Mouse (Mus musculus) cerebellum, adult 2 months (tissue): ENCODE results near the gene Myo10. TPM values are rescaled to one million over a fixed set of nuclear protein-coding genes. Genes with fewer than 3 reads are reported as not detected.

ENCODE experiments used
- DNase-seq, 2 experiments: peaks; one replicate each; pipeline ENCODE4 v3.0.0; 2021
- H3K27ac ChIP-seq: fragments of 200-500 bp; 2 replicates; pipeline ENCODE4 v1.5.1; 2012; ENCODE audit warnings: low read length, control low read depth, inconsistent platforms; ENCODE audit not compliant: insufficient read depth
- H3K27me3 ChIP-seq: fragments of 200-500 bp; 2 replicates; pipeline ENCODE4 v1.6.1; 2012; ENCODE audit warnings: inconsistent platforms, mild to moderate bottlenecking, low read length, moderate library complexity; ENCODE audit not compliant: control insufficient read depth, insufficient read depth
- H3K4me1 ChIP-seq: fragments of 200-500 bp; 2 replicates; pipeline ENCODE4 v1.6.1; 2011; ENCODE audit warnings: low read length; ENCODE audit not compliant: control insufficient read depth, insufficient read depth
- H3K4me3 ChIP-seq: fragments of 200-500 bp; replicated peaks from 2 replicates; pipeline ENCODE3; 2011; ENCODE audit warnings: mild to moderate bottlenecking, low read depth, low read length, control low read depth; ENCODE audit not compliant: insufficient read depth
- CTCF ChIP-seq: fragments of 200-500 bp; IDR thresholded peaks from 2 replicates; pipeline ENCODE4 v1.5.1; 2011; ENCODE audit warnings: low read depth, mild to moderate bottlenecking, control low read depth, low read length, moderate library complexity, borderline replicate concordance; ENCODE audit not compliant: insufficient read depth
- POLR2A ChIP-seq: fragments of 200-500 bp; IDR thresholded peaks from 2 replicates; pipeline ENCODE4 v1.6.1; 2011; ENCODE audit warnings: low read length, control low read depth, borderline replicate concordance; ENCODE audit not compliant: insufficient read depth
- WGBS: fragments of 180-500 bp; shearing (Covaris S2); methylation state at CpG from one replicate; pipeline ENCODE4 v1.1.7; 2018; 5-methylcytosine and 5-hydroxymethylcytosine counted together
- polyA plus RNA-seq: library from polyadenylated mRNA; depleted of rRNA; stranded (reverse); fragments of >200 nt; gene quantifications from 2 replicates; pipeline ENCODE4 v1.2.3, GENCODE M21; 2012; rRNA removed

Myo10 gene
- polyA plus RNA-seq, 1 experiment = 30.0 TPM

DNA sequence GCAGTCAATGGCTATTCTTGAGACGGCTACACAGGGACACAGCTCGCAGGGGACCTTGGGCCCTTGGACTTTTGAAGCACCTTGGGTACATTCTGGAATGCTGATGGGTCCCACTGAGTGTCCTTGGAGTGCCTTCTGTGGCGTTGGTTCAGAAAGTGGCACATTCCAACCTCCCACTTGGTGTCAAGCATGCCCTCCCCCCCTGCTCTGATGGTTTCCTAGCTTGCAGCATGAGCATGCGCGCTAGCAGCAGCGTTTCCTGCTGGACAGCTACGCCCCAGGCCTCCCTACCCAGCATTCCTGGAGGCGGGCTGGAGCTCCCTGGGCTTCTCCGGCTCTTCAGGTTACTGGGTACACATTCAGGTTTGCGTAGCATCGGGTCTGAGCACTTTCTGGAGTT lies 228.2 kb downstream of the Myo10 start:
- Histone ChIP-seq H3K27ac (no peak overlapping the region), H3K4me1 (no peaks in the 10 kb centered on the region; the same call in 1 of the 2 replicates), H3K4me3 (no peak overlapping the region), H3K27me3 (no peaks in the 10 kb centered on the region)
- TF ChIP-seq CTCF (no peak), POLR2A (no peak)
- WGBS = 80% methylated on average over 11 of the region's 11 CpGs
- no peak for DNase-seq

DNA sequence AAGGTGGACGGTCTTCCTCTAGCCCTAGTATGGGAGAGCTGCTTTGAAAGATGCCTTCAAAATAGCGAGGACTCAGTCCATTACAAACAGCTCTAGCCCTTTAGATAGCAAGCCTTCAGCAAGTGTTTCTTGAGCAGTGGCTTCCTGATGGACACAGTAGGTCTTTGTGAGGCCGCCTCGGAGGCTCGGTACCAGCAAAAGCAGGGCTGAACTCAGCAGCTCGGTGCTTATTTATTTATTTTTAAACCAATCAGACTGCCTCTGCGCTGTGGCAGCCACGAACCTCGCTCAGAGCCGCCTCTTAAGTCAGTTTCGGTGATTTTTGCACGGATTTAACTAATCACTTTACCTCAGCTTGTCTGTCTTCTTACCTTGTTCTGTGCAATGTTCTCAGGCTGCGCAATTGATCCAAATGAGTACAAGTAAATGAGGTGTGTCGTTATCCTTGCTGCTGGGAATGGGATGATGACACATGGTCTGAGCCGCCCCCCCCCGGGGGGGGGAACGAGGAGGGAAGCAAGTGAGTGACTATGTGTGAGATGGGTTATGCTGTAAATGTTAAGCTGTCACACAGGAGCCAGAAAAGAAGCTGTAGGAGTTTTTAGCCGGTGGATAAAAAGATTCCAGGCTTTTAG lies 232.1 kb downstream of the Myo10 start:
- 75% methylated on average over 18 of the region's 18 CpGs for WGBS
- H3K4me3 ChIP-seq = no peak overlapping the region
- TF ChIP-seq POLR2A (no peak), CTCF (no peak)
- DNase-seq = no peak
- H3K27me3 ChIP-seq = no peaks in the 10 kb centered on the region
- no peak overlapping the region for H3K27ac ChIP-seq
- H3K4me1 ChIP-seq = peaks cover 6% of the 10 kb centered on the region

DNA sequence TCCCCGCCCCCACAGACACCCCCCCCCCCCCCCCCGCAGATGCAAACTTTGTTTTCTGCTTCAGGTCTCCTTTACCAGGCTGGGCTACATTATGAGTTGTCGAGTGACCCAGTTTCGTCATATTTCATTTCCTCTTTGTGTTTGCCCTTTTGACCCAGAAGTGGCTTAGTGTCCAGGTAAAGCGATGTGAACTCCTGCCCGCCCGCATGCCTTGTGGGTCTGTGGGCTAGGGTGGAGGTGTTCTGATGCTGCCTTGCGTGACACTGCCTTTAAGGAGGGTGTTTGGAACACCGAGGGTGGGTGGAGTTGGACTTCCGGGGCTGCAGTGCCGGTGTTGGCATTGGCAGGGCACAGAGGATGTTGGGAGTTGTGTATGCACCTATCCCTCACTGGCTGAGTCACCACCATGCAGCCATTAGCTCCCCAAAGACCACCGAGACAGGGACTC lies 236.3 kb downstream of the Myo10 start:
- no peak overlapping the region for H3K4me3 ChIP-seq
- no peaks in the 10 kb centered on the region for H3K27me3 ChIP-seq
- no peak overlapping the region for H3K27ac ChIP-seq
- TF ChIP-seq CTCF = no peak
- TF ChIP-seq POLR2A = no peak
- peaks cover 6% of the 10 kb centered on the region for H3K4me1 ChIP-seq
- 76% methylated on average over 12 of the region's 12 CpGs for WGBS
- no peak for DNase-seq

DNA sequence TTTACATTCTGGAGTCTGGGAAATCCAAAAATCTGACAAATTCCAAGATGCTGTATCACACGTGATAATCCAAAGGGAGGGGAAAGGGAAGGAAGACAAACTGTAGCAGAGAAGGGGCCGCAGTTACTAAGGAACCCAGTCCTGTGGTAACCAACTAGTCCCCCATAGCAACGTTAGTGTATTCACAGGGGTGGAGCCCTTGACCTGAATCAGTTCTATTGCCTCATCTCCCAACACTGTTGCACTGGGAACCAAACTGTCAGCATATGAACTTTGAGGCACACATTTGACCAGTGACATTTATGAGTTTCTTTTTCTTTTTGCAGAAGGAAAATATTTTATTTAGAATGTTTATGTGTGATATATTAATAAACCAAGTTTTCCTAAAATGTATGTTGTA lies 237.1 kb downstream of the Myo10 start:
- Histone ChIP-seq H3K4me1 (peaks cover 6% of the 10 kb centered on the region), H3K27me3 (no peaks in the 10 kb centered on the region), H3K27ac (no peak overlapping the region), H3K4me3 (no peak overlapping the region)
- WGBS = 76% methylated on average over 3 of the region's 3 CpGs
- DNase-seq = no peak
- TF ChIP-seq POLR2A (no peak), CTCF (no peak)

DNA sequence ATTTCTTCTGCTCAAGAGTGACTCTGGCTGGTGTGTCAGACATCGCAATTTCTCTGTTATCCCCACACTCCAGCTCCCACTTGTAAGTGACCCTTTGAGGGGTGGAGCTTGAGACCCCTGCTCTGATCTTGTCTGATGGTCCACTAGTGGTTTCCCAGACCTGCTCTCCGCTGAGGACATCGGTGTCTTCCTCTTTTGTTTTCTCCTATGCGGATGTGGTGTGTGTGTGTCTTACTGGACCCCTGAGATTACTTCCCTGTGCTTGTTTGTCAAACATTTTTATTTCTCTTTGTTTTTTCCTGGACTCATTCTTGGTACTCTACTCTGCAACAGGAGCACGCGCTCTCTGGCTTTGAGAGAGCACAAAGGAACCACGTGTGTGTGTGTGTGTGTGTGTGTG lies 239.6 kb downstream of the Myo10 start:
- WGBS = 84% methylated on average over 7 of the region's 7 CpGs
- Histone ChIP-seq H3K27me3 (no peaks in the 10 kb centered on the region), H3K27ac (no peak overlapping the region), H3K4me3 (no peak overlapping the region), H3K4me1 (peaks cover 9% of the 10 kb centered on the region)
- TF ChIP-seq POLR2A (no peak), CTCF (no peak)
- DNase-seq = no peak

Other genes starting within 250 kb of the Myo10 start
- 58.4 and 74.3 TPM in 2 replicates for gene Basp1, start 208.8 kb upstream of the Myo10 start, polyA plus RNA-seq
- 24.8 and 26.6 TPM in 2 replicates for gene Retreg1, start 220.7 kb downstream of the Myo10 start, polyA plus RNA-seq